Mouse (Mus musculus) adrenal gland (tissue): Measurements from ENCODE around the gene Slf1.

Source experiments
- intact Hi-C: fragments of 180-260 bp; cut with DNase I; formaldehyde crosslinking; loops from one replicate; pipeline ENCODE4 v1.15.1; 2025

The Slf1 gene

DNA sequence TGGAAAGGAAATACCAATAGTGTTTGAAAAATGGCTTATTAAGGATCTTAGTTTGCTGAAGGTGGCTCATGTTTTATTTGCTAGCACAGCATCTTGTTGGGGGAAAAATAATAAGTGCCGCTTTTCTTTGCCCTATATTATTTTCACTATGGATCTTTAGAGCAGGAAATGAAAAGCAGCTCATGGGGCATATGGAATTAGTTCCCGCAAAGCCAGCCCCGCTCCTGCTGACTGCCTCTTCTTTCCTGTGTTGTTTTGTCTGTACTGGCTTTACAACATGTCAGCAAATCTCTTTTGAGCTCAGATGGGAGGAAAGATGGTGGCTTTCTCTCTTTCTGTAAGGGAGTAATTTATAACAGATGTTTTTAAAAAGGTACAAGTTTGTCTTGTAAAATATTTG is 132.6 kb downstream of the Slf1 start:
- intact Hi-C loops, result no loop called here
